In the genomic region with DNA sequence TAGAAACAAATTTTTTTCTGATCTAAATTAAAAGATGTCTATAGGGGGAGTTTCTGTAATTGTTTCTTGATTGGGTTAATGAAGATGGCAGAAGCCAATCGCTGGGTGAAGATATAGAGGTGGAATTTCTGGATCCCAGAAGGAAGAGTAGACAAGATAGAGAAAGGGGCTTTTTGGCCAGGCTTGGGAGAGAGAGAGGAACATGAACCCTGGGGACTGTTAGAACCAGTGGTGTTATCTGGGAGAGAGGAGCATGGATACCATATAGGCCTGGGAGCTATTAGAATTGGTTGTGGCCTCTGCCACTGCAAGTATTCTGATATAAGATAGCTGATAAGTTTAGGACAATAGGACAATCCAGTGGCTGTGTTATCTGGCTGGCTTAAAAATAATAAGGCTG, we compare ENCODE assay signal across 30 mouse cellular contexts.
"Had no signal": no experiment of that assay in that cellular context is flagged by ENCODE, and none has a peak within 500 bp of the region (broad histone marks: within the 10 kb centered on the region; RNA-seq: fewer than 3 reads in every experiment).

No protein-coding gene starts in this region.

- H3K27ac ChIP-seq: limb, embryonic 10.5 days; limb, embryonic 12.5 days; limb, embryonic 13.5 days; limb, embryonic 15.5 days; liver, embryonic 12.5 days; liver, embryonic 13.5 days; liver, embryonic 14.5 days; liver, embryonic 15.5 days; lung, embryonic 15.5 days; macrophage; midbrain, embryonic 10.5 days; midbrain, embryonic 12.5 days; midbrain, embryonic 13.5 days; midbrain, embryonic 15.5 days; neural tube, embryonic 12.5 days had no signal

- H3K4me3 ChIP-seq: limb, embryonic 10.5 days; limb, embryonic 12.5 days; limb, embryonic 13.5 days; limb, embryonic 15.5 days; liver, embryonic 12.5 days; liver, embryonic 13.5 days; liver, embryonic 15.5 days; lung, embryonic 15.5 days; megakaryocyte, embryonic 14.5 days; midbrain, embryonic 10.5 days; midbrain, embryonic 12.5 days; midbrain, embryonic 13.5 days; midbrain, embryonic 15.5 days; myocyte; neural tube, embryonic 12.5 days had no signal

- H3K4me1 ChIP-seq: limb, embryonic 10.5 days; limb, embryonic 12.5 days; limb, embryonic 13.5 days; limb, embryonic 15.5 days; liver, embryonic 12.5 days; liver, embryonic 13.5 days; liver, embryonic 15.5 days; lung, embryonic 15.5 days; megakaryocyte, embryonic 14.5 days; midbrain, embryonic 10.5 days; midbrain, embryonic 12.5 days; midbrain, embryonic 13.5 days; midbrain, embryonic 15.5 days; neural tube, embryonic 12.5 days had no signal

- H3K27me3 ChIP-seq: limb, embryonic 12.5 days; limb, embryonic 13.5 days; limb, embryonic 15.5 days; liver, embryonic 12.5 days; liver, embryonic 13.5 days; liver, embryonic 15.5 days; lung, embryonic 15.5 days; megakaryocyte, embryonic 14.5 days; midbrain, embryonic 12.5 days; midbrain, embryonic 13.5 days; midbrain, embryonic 15.5 days; neural tube, embryonic 12.5 days had no signal

- H3K36me3 ChIP-seq: limb, embryonic 10.5 days; limb, embryonic 12.5 days; limb, embryonic 13.5 days; limb, embryonic 15.5 days; liver, embryonic 12.5 days; liver, embryonic 13.5 days; liver, embryonic 15.5 days; lung, embryonic 15.5 days; midbrain, embryonic 10.5 days; midbrain, embryonic 12.5 days; midbrain, embryonic 13.5 days; midbrain, embryonic 15.5 days; neural tube, embryonic 12.5 days had no signal

- H3K9me3 ChIP-seq: limb, embryonic 10.5 days; limb, embryonic 12.5 days; limb, embryonic 13.5 days; limb, embryonic 15.5 days; liver, embryonic 12.5 days; liver, embryonic 13.5 days; liver, embryonic 15.5 days; lung, embryonic 15.5 days; megakaryocyte, embryonic 14.5 days; midbrain, embryonic 10.5 days; midbrain, embryonic 12.5 days; midbrain, embryonic 13.5 days; midbrain, embryonic 15.5 days; neural tube, embryonic 12.5 days had no signal

- DNase-seq: left cerebral cortex, postnatal 4 days; liver; liver, embryonic 13.5 days; liver, postnatal 0 days; lung, adult 18-20 months; lung, adult 2 months; lung, embryonic 14.5 days; lung, postnatal 10 days; lung, postnatal 14 days; lung, postnatal 36 days; lung, postnatal 4 days; midbrain, embryonic 14.5 days had no signal

- H3K9ac ChIP-seq: limb, embryonic 12.5 days; limb, embryonic 13.5 days; limb, embryonic 15.5 days; liver, embryonic 12.5 days; liver, embryonic 13.5 days; liver, embryonic 14.5 days; liver, embryonic 15.5 days; liver, postnatal 0 days; lung, embryonic 14.5 days; lung, embryonic 15.5 days; midbrain, embryonic 12.5 days; midbrain, embryonic 13.5 days; midbrain, embryonic 15.5 days; neural tube, embryonic 12.5 days had no signal

- H3K4me2 ChIP-seq: limb, embryonic 12.5 days; limb, embryonic 13.5 days; limb, embryonic 15.5 days; liver, embryonic 11.5 days; liver, embryonic 12.5 days; liver, embryonic 13.5 days; liver, embryonic 15.5 days; lung, embryonic 14.5 days; lung, embryonic 15.5 days; midbrain, embryonic 11.5 days; midbrain, embryonic 12.5 days; midbrain, embryonic 13.5 days; midbrain, embryonic 15.5 days; neural tube, embryonic 12.5 days had no signal
